Mouse (Mus musculus) heart, embryonic 11.5 days (tissue): Measurements from ENCODE around the gene Fam171a2. TPM values are rescaled to one million over a fixed set of nuclear protein-coding genes. Genes with fewer than 3 reads are reported as not detected.
A peak's percentile ranks its signal among the peaks of the same experiment; 100 is the strongest.

Experiments
- ATAC-seq: fragments of 200-750 bp; cut with Nextera tagmentation; replicated peaks from 2 replicates; pipeline ENCODE4 v1.8.0; 2017; ENCODE audit warnings: moderate library complexity; ENCODE audit not compliant: insufficient number of reproducible peaks, low FRiP score, low TSS enrichment
- H3K27ac ChIP-seq: fragments of 300-500 bp; sonication (generic); 2 replicates; pipeline ENCODE4 v1.5.1; 2014; ENCODE audit warnings: mild to moderate bottlenecking, low read depth, low read length
- H3K27me3 ChIP-seq: fragments of 300-500 bp; sonication (generic); 2 replicates; pipeline ENCODE4 v1.6.1; 2014; ENCODE audit warnings: mild to moderate bottlenecking, low read length, mixed read lengths; ENCODE audit not compliant: control insufficient read depth, insufficient read depth
- H3K36me3 ChIP-seq: fragments of 300-500 bp; sonication (generic); 2 replicates; pipeline ENCODE4 v1.6.1; 2014; ENCODE audit warnings: mild to moderate bottlenecking, low read length, moderate library complexity, mixed read lengths; ENCODE audit not compliant: control insufficient read depth, insufficient read depth
- H3K4me1 ChIP-seq: fragments of 300-500 bp; sonication (generic); 2 replicates; pipeline ENCODE4 v1.6.1; 2014; ENCODE audit warnings: low read length; ENCODE audit not compliant: control insufficient read depth, insufficient read depth
- H3K4me2 ChIP-seq: fragments of 300-500 bp; sonication (generic); 2 replicates; pipeline ENCODE4 v1.6.1; 2014; ENCODE audit warnings: mild to moderate bottlenecking, moderate library complexity
- H3K4me3 ChIP-seq: fragments of 300-500 bp; sonication (generic); 2 replicates; pipeline ENCODE4 v1.5.1; 2014; ENCODE audit warnings: low read depth, low read length
- H3K9ac ChIP-seq: fragments of 300-500 bp; sonication (generic); 2 replicates; pipeline ENCODE4 v1.6.1; 2014; ENCODE audit warnings: mild to moderate bottlenecking, low read depth, low read length, moderate library complexity
- H3K9me3 ChIP-seq: fragments of 300-500 bp; sonication (generic); replicated peaks from 2 replicates; pipeline ENCODE4 v1.6.1; 2016; ENCODE audit warnings: low read length; ENCODE audit not compliant: control insufficient read depth
- WGBS: fragments of 180-500 bp; shearing (Covaris S2); extraction: QIAGEN DNeasy Blood & Tissue Kit; methylation state at CpG from one replicate; pipeline ENCODE4 v1.1.7; 2014; ENCODE audit not compliant: insufficient replicate concordance; 5-methylcytosine and 5-hydroxymethylcytosine counted together
- polyA plus RNA-seq: library from polyadenylated mRNA; unstranded; fragments of >200 nt; fragmentation: Nextera tagmentation; extraction: Ambion mirVana; gene quantifications from 2 replicates; pipeline ENCODE4 v1.2.1, GENCODE M21; 2014

Fam171a2 gene
- polyA plus RNA-seq, 1 experiment from 2014 or later = 5.1 TPM

DNA sequence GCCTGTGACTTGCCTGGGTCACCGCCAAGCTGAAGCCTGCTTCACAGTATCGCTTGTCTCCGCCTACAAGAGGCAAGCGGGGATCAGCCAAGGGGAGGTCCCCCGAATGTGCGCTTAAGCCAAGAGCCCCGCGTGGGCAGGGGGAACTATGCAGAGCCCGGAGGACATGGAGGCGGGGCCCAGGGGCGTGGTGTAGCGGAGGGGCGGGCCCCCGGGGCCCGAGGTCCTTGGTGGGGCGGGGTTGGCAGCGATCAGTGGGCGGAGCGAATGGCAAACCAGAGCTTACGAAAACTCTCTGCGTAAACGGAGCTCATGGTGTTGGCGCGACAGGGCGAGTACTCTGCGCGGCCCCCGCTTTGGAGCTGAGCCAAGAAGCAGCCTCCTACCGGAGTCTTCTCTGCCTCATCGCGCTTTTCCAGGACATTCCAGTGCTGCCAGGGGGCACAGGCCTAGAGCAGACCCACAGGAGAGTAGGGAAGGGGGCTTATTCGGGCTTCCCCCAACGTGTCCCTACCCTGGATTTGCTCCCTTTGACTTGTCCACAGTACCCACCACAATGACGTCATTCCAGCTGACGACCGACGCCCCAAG is 19.7 kb upstream of the Fam171a2 start:
- peaks cover 19% of the 10 kb centered on the region for H3K4me1 ChIP-seq
- peak overlapping the region; percentile 81 for H3K4me2 ChIP-seq
- peak overlapping the region; percentile 41 for H3K4me3 ChIP-seq
- under 1% methylated on average over 37 of the region's 37 CpGs for WGBS
- ATAC-seq = peak; percentile 88
- peaks cover 2% of the 10 kb centered on the region; the same call in 1 of the 2 replicates for H3K27me3 ChIP-seq
- H3K9me3 ChIP-seq = no peaks in the 10 kb centered on the region
- H3K27ac ChIP-seq = peak overlapping the region; percentile 31; the same call in 1 of the 2 replicates
- H3K36me3 ChIP-seq = no peaks in the 10 kb centered on the region
- H3K9ac ChIP-seq = peak overlapping the region; percentile 58

DNA sequence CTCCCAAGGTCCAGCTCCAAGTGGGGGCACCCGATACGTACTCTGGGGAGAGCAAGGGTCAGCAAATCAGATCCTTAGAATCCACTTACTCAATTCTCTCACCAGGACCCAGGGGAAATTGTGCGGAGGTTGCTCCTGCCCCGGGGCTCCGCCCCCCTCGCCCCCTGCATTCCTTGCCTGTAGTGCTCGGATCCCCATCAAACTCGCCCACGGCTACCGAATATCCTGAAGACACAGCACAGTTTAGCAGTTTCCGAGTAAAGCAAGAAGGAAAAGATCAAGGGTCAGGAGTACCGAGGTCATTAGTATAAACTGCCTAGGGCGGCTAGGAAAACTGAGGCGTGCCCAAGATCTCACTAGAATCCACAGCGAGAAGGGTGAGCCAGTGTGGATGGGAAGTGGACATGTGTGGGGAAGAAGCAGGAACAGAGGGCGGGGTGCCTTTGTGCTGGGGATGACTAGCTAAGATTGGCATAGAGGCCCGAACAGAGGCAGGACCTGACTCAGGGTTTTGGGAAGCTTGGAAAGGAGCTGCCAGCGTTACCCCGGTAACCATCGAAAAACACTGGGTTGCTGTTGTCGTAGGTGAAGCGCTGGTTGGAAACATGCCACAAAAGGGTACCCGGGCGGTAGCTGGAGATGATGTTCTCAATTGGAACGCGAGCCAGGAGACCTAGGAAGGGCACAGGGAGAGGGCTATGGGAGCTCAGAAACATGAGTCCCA is 18.4 kb upstream of the Fam171a2 start:
- WGBS = 19% methylated on average over 26 of the region's 26 CpGs
- Histone ChIP-seq H3K4me1 (peaks cover 19% of the 10 kb centered on the region), H3K9me3 (no peaks in the 10 kb centered on the region), H3K4me2 (peak overlapping the region; percentile 50), H3K27ac (no peak overlapping the region), H3K27me3 (peaks cover 5% of the 10 kb centered on the region), H3K9ac (peak overlapping the region; percentile 39; the same call in 1 of the 2 replicates), H3K36me3 (no peaks in the 10 kb centered on the region), H3K4me3 (no peak overlapping the region)
- no peak for ATAC-seq

DNA sequence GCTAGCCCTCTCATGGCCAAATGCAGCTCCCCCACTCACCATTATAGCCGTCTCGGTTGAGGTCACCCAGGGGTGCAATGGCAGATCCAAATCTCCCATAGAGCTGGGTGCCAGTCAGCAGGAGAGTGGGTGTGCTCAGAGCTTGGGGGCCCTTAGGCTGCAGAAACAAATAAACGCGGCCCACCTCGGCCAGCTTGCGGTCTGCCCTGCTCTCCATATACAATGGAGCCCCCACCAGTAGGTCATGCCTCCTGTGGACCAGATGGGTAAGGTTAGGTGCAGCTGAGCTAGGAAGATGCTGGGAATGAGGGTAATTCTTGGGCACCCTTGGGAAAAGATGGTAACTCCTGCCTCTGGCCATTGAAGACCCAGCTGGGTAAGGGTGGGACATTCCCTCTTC is 17.4 kb upstream of the Fam171a2 start:
- H3K4me3 ChIP-seq = no peak overlapping the region
- H3K9ac ChIP-seq = no peak overlapping the region
- WGBS = 89% methylated on average over 6 of the region's 6 CpGs
- no peak overlapping the region for H3K27ac ChIP-seq
- peaks cover 10% of the 10 kb centered on the region for H3K27me3 ChIP-seq
- H3K9me3 ChIP-seq = no peaks in the 10 kb centered on the region
- H3K36me3 ChIP-seq = no peaks in the 10 kb centered on the region
- H3K4me1 ChIP-seq = peaks cover 17% of the 10 kb centered on the region
- no peak overlapping the region for H3K4me2 ChIP-seq
- no peak for ATAC-seq

DNA sequence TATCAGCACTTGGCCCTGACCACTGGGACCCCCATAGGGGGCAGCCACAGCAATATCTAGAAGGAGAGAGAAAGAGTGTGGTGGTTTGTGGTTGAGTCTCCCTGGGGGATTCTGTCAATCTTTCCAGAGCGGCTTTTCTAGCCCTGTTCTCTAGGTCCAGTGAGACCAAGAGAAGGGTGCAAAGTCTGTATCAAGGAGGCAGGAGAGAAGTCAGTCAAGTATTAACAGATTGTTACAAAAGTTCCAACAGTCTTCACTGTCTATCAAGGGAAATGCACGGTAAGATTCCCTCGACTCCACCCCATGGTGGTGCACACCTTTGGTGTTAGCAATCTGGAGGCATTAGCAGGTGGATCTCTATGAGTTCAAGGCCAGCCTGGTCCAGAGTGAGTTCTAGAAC is 14.3 kb upstream of the Fam171a2 start:
- peaks cover 12% of the 10 kb centered on the region; the same call in 1 of the 2 replicates for H3K4me1 ChIP-seq
- no peaks in the 10 kb centered on the region for H3K36me3 ChIP-seq
- H3K9me3 ChIP-seq = no peaks in the 10 kb centered on the region
- no peak overlapping the region for H3K27ac ChIP-seq
- H3K4me2 ChIP-seq = no peak overlapping the region
- no peak overlapping the region for H3K4me3 ChIP-seq
- WGBS = 83% methylated on average over 3 of the region's 3 CpGs
- H3K27me3 ChIP-seq = peaks cover 23% of the 10 kb centered on the region
- ATAC-seq = no peak
- H3K9ac ChIP-seq = no peak overlapping the region

DNA sequence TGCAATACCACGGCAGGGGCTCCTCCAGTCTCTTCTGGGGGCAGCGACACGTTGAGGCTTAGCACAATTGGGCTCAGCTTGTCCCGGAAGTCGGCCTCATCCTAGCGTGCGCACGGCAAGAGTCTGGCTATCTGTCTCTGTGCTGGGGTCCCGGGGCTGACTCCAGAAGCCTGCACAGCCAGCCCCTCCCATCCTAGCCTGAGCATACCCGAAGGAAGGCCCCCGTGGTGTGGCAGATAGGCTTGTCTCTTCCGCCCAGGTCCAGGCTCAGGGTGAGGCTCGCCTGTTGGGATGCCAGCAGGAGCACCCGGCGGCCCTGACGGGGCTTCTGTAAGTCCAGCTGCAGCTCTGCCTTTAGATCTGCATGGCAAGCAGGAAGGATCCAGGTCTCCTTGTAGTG is 13.1 kb upstream of the Fam171a2 start:
- peaks cover 24% of the 10 kb centered on the region for H3K27me3 ChIP-seq
- H3K4me1 ChIP-seq = peaks cover 14% of the 10 kb centered on the region
- no peak overlapping the region for H3K27ac ChIP-seq
- H3K4me2 ChIP-seq = no peak overlapping the region; the same call in 1 of the 2 replicates
- no peaks in the 10 kb centered on the region for H3K36me3 ChIP-seq
- H3K9ac ChIP-seq = no peak overlapping the region
- H3K9me3 ChIP-seq = no peaks in the 10 kb centered on the region
- H3K4me3 ChIP-seq = no peak overlapping the region
- ATAC-seq = no peak
- WGBS = 43% methylated on average over 16 of the region's 16 CpGs

DNA sequence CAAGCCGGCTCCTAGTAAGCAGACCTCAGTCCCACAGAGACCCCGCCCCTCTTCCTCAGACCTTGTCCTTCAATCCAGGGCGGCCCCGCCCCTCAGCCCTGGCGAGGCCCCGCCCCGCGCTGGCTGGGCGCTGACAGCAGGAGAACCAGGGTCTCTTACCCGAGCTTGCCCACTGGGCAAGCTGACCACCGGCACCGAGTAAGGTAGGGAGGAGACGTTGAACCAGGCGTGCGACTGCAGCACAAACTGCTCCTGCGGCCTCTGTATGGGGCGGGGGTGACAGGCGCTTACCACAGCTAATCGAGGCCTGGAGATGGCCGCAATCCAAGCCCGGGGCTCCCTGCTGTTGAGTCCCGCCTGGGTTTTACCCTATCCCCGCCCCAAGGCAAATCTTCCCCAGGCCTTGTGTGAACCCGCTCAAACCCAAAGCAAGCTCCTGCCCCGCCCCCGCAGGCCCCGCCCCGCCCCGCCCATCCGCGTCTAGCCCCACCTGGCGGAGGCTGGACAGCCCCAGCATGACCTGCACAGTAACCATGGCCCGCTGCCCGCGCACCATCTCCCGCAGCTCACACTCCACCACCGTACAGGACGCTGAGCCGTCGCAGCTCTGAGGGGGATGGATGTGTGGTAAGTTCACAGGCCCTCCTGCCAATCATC is 8.4 kb upstream of the Fam171a2 start:
- H3K27me3 ChIP-seq = peaks cover 23% of the 10 kb centered on the region
- H3K4me3 ChIP-seq = peak overlapping the region; percentile 62
- peak; percentile 82 for ATAC-seq
- H3K27ac ChIP-seq = peak overlapping the region; percentile 29; the same call in 1 of the 2 replicates
- H3K9ac ChIP-seq = peak overlapping the region; percentile 58; the same call in 1 of the 2 replicates
- peaks cover 21% of the 10 kb centered on the region for H3K4me1 ChIP-seq
- no peaks in the 10 kb centered on the region for H3K36me3 ChIP-seq
- no peaks in the 10 kb centered on the region for H3K9me3 ChIP-seq
- peak overlapping the region; percentile 94 for H3K4me2 ChIP-seq
- 3% methylated on average over 35 of the region's 40 CpGs for WGBS

DNA sequence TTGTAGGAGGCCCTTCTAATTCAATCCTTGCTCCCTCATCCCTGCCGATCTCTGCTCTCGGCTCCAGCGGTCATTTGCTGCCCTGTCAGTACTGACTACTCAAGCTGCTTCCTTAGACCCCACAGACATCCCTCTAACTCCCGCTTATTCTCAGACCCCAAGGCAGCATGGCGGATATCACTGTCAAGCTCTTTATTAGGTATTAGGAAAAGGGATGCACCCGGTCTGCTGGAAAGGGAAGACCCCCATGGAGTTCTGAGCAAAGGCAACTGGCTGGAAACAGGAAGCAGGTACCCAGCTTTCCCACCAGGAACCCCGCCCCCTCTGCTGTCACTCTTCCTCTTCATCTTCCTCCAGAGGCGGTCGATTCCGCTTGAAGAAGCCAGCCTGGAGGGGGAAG is 5.6 kb upstream of the Fam171a2 start:
- ATAC-seq = no peak
- Histone ChIP-seq H3K9ac (no peak overlapping the region), H3K4me2 (no peak overlapping the region), H3K4me3 (no peak overlapping the region), H3K36me3 (no peaks in the 10 kb centered on the region), H3K27me3 (peaks cover 24% of the 10 kb centered on the region), H3K9me3 (no peaks in the 10 kb centered on the region), H3K4me1 (peaks cover 23% of the 10 kb centered on the region), H3K27ac (no peak overlapping the region)
- WGBS = 19% methylated on average over 10 of the region's 10 CpGs

DNA sequence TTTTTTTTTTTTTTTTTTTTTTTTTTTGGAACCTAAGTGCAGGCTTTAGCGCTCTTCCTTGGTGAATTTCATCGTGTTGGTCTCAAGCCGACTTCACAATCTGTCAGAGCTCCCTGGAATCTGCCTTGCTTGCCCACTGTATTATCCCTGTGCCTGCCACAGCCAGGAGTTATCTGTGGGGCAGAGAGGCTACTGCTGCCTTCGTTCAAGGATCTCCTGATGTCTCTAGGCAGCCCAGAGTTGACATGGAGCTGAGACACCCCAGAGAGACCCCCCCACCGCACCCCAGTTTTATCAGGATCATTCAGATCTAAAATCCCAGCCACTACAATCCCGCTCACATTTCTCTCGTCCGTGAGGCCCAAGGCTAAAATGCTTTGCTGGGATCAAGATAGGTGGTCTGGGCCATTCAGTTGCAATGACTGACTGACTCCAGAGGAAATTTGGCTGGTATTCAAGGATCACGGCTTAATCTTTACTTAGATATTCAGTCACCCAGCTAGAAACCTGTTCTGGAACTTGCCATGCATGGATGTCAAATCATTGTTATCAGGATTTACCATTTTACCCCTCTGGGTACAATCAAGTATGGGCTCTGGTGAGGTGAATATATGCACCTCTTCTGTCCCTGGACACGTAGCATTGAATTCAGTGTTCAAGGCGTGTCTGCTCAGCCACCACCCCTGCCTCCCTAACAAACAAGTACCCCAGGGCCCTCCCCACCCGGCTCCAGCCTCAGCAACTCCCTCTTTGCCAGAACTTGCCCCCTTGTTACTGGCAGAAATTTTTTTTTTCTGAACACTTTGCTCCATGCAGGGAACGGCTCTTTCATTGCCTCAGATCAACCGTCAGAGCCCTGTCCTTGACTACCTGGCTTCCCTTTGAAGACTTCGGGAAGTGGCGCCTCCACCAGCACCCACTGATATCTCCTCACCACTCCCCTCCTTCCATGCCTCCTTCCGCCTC is 1.8 kb upstream of the Fam171a2 start:
- Histone ChIP-seq H3K9ac (no peak overlapping the region), H3K4me3 (no peak overlapping the region), H3K36me3 (no peaks in the 10 kb centered on the region), H3K4me1 (peaks cover 38% of the 10 kb centered on the region), H3K27ac (no peak overlapping the region), H3K27me3 (peaks cover 12% of the 10 kb centered on the region), H3K4me2 (no peak overlapping the region), H3K9me3 (no peaks in the 10 kb centered on the region)
- ATAC-seq = no peak
- WGBS = 40% methylated on average over 17 of the region's 17 CpGs
